Mouse (Mus musculus): ENCODE results near the gene Tspan1. TPM values are rescaled to one million over a fixed set of nuclear protein-coding genes. Genes with fewer than 3 reads are reported as not detected.

Gene Tspan1
- not detected for polyA plus RNA-seq (2017; shearing (Covaris generic))

- no peak for ATAC-seq
Observed at GRCm38 (mm10) chr4:116167404-116167803, at the start of gene Tspan1. Gene Tspan1 (minus strand): TSS chr4:116167601.

- no peak for ATAC-seq
Observed at GRCm38 (mm10) chr4:116217046-116217445, 49.6 kb upstream of the Tspan1 start.

DNA sequence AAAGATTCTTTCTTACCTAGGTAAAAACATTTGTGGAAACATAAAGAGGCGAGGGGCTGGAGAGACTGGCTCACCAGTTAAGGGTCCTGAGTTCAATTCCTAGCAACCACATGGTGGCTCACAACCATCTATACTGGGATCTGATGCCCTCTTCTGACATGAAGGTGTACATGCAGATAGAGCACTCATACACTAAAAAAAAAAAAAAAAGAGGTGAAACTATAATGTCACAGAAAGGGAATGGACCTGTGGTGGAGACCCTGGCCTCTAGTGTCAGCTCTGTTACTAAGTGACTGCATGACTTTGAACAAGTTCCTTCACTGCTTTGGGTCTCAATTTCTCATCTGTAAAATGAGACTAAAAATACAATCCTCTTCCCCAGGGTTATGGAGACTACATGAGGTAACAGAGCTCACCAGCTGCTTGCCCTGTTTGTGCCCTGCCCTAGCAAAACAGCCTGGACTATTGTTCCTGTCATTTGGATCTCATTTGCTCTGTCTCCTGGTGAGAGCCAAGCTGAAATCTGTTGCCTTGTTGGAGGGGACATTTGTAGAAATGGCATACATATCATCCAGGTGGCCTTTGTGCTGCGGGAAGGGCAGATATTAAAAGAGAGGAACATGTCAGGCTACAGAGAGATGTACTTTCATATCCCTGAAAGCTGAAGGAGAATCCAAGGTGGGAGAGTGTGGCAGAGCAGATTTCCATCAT, 48.6 kb upstream of the Tspan1 start:
- ATAC-seq: no peak

DNA sequence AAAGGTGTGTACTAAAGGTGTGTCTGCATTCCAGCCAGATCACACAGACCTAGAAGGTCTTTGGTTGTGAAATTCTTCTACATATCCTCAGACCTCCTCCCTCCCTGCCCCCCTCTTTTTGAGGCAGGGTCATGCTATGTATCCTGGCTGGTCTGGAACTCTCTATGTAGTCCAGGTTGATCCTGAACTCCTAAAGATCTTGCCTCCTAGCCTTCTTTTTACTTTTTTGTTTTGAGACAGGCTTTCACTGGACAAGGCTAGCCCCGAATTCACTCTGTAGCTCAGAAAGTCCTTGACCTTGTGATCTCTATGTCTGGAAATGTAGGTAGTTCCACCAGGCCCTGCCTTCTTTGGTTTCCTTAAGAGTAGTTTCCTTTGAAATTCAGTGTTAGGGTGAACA, 41.5 kb upstream of the Tspan1 start:
- ATAC-seq: no peak

GRCm38 (mm10) chr4:116206531-116206930, 39.1 kb upstream of the Tspan1 start:
- ATAC-seq: no peak

DNA sequence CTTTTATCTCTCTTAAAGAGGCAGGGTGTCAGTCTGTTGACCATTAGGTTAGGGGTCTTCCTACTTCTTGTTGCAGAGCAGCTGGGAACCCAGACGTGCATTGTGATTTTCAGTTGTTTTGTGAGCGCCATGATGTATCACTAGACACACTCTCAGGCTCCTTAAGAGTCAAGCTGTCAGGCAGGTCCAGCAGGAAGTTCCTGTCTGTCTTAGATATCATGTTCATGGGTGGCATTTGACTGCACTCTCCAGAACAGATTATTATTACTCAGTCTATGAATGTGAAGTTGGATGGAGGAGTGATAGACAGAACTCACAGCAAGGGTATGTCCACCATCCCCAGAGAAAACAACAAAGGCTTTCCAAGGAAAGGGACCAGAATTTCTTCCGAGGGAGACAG, 37.0 kb upstream of the Tspan1 start:
- ATAC-seq: no peak

GRCm38 (mm10) chr4:116198422-116198821, 31.0 kb upstream of the Tspan1 start:
- no peak for ATAC-seq

- no peak for ATAC-seq
Observed at GRCm38 (mm10) chr4:116193583-116194383, 26.4 kb upstream of the Tspan1 start.

DNA sequence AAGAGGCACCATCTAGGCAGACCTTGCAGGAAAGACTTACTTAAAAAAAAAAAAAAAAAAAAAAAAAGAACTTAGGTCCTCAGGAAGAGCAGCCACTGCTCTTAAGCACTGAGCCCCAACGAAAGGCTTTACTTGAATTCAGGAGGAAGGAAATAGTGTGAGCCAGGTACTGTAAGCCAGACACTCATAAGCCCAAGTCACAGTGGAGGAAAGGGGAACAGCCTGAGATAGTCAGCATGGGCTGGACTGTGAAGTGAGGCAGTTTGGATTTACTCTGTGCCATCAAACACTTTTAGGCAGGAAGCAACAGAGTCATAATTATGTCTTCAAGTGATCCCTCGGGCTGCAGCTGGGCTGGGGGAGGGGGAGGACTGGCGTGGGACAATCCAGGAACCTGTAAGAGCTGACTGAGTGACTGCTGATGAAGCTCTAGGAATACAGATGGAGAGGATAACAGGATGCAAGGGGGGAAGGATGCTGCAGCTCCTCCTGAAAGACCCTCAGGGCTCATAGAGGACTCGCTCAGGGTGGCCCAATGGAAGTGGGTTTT, 25.0 kb upstream of the Tspan1 start:
- no peak for ATAC-seq

DNA sequence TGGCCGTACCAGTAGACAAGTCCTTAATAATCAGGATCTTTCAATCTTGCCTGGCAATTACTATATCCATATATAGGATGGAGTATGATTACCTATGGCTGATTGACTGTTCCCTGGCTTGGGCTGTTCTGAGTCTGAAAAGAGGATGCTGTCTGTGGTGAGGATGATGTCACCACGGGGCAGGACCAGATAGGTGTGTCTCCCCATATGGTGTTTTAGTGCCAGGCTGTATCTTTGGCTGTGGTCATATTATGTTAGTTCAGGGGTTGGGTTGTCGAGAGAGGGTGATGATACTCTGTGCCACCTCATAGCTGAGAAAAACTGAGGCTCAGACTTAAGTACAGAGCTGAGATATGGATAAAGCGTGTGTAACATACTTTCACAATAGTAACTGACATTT, 17.7 kb upstream of the Tspan1 start:
- ATAC-seq: no peak

DNA sequence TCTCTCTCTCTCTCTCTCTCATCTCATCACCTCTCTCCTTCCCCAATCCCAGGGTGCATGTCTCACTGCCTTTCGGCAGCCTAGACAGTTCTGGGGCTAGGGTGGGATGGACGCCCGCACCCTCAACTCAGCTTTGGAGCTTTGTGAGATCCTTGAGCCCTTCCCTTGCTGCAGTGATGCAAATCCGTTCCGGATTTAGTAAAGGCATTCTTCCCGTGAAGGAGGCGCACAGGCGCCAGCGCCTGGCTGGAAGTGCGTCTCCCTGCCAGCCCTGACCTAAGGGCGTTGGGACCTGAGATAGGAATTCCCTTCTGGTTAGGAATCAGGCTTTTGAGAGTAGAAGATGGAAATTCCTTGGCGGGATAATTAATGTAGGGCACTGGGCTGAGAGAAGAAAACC, 15.3 kb upstream of the Tspan1 start:
- no peak for ATAC-seq

GRCm38 (mm10) chr4:116182079-116182478, 14.7 kb upstream of the Tspan1 start:
- no peak for ATAC-seq

DNA sequence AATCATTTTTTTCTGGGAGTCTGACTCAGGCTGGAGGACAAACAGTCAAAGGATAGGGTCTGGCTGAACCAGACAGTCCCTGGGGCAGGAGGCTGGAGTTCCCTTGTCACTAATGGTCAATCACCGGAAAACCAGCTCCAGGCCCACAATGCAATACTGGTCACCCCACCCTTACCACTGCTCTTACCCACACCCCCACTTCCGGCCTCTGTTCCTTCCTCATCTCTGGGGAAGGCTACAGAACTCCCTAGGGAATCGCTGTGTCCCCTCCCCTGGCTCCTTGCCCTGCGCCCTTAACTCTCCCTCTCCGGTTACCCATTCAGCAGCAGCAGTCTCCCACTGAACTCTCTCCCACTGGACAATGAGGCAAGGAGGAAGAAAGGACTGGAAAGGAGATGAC, 9.7 kb upstream of the Tspan1 start:
- ATAC-seq: no peak

DNA sequence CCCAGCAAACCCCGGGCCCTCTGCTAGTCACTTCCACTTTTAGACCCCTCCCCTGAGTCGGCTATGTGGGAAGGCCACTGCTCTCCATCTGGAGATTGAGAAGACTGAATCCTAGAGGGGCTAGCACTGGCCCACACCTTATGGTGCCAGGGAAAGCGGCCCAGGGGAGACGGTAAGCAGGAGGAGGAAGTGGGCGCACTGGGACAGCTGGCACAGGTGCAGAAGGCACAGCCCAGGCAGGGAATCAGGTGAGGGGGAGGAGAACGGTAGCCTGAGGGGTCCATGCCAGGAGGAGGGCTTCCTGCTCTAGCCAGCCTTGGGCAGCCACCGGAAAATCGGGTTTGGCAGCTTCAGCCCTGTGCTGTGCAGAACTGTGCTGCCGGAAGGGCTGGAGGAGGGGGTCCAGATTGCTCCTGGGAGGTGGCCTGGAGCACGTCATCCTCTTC, 9.2 kb upstream of the Tspan1 start:
- no peak for ATAC-seq

DNA sequence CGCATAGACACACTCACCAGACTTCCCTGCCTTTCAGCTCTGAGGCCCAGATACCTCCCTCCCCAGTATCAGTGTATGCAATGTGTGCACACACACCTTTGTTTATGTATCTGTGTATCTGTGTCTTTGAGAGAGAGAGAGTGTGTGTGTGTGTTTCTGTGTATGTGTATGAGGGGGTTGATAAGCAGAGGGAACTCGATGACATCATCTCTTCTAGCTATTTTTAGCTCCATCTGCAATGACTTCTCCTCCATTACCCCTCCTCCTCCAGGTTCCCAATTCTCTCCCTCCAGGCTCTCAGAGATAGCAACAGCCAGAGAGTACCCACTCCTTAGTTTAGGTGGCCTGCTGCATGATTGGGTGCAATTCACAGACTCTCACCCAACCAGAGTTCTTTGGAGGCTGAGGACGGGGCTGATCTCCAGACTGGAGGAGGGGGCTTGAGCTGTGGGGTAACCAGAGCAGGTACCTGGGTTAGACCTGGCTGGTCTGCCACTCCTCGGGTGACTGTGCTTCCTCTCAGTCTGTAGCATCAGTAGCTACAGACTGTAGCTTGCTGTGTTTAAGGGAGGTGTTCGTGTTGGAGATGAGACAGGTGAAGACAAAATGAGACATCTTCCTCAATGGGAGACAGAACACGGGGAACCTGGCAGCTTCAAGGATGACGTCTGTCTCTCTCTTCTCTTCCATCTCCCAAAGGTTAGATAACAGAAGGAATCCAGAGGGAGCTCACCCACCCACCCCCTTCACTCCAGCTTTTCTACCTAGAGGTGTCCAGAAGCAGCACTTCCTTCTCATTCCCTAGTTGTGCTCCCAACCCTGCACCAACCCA, 8.5 kb upstream of the Tspan1 start:
- no peak for ATAC-seq

DNA sequence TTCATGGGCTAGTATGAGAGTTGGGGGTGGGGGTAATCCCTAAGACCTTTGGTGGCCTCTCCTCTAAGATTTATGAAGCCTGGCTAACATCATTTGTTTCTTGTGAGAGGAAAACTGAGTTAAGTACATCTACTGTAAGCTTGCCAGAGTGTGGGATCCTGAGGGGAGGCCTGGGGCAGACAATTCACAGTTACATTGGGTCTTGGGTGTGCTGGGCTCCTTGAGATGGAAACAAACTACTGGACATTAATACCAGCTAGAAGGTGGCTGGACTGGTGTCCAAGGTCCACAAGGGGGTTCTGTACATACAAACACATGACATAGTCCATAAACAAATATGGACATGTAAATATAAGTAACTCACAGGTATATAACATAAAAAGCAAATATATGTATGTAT, 7.7 kb upstream of the Tspan1 start:
- ATAC-seq: no peak

GRCm38 (mm10) chr4:116174466-116175116, 7.2 kb upstream of the Tspan1 start:
- no peak for ATAC-seq

GRCm38 (mm10) chr4:116173752-116174151, 6.4 kb upstream of the Tspan1 start:
- no peak for ATAC-seq

- no peak for ATAC-seq
Observed at GRCm38 (mm10) chr4:116173072-116173471, 5.7 kb upstream of the Tspan1 start, which contains the start of the genes 1700042G07Rik and Gm49337. Gene 1700042G07Rik (plus strand): TSS chr4:116173372. Gene Gm49337 (plus strand): TSS chr4:116173384.

DNA sequence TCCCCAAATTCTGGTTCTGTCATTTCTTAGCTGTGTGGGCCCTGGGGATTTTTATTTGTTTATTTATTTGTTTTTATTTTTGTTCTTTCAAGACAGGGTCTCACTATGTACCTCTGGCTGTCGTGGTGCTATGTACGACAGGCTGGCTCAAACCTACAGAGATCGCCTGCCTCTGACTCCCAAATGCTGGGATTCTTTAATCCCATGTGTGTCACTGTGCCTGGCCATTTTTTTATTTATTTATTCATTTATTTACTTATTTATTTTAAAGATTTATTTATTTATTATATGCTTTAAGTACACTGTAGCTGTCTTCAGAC, 1.9 kb upstream of the Tspan1 start:
- no peak for ATAC-seq

GRCm38 (mm10) chr4:116168617-116169352, 1.4 kb upstream of the Tspan1 start:
- ATAC-seq: peak; percentile 73
